Mouse (Mus musculus): ENCODE measurements at regions not wholly inside any gene's neighbourhood (a gene's known extent, or its start where the extent isn't known, plus 50 kb on each side); places are given as distances from the start of the nearest gene placed in this dataset.

DNA sequence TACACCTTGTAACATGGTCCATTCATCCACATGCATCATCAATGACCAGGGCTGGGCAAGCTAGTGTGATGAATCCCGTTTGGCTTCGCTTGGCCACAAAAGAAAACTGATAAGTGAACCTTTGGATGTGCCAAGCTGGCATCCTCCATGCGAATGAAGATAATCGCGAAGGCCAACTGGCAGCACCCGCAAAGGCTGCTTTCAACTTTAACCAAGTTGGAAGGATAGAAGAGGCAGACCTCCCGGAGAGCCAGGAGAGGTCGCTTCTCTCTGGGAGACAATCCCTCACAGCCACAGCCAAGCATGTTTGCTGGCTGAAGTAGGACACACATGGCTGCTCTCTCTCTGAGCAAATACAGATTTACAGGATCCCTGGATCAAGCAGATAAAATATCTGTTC, 173.6 kb upstream of the Fer start:
- TF ChIP-seq POLR2A (IDR thresholded peaks at IDR 0.05; ENCODE audit: control insufficient read depth, extremely low read depth, insufficient read depth, low read length, poor library complexity): no peak
- TF ChIP-seq CTCF (IDR thresholded peaks at IDR 0.05; ENCODE audit: borderline replicate concordance, control insufficient read depth, extremely low read depth, insufficient read depth, low read length, poor library complexity): no peak
